Mouse (Mus musculus): ENCODE results near the gene Pou3f4. TPM values are rescaled to one million over a fixed set of nuclear protein-coding genes. Genes with fewer than 3 reads are reported as not detected.
"Not testable (repeated sequence)": the region's sequence is repeated elsewhere in the genome, so short reads cannot be mapped to it uniquely, and the experiment has no call there.

The Pou3f4 gene
- polyA plus RNA-seq (2012; rRNA removed): not detected in 2 replicates

- Histone ChIP-seq H3K4me3 (ENCODE audit: control insufficient read depth, insufficient read depth, low read length) (no peak within 1 kb of the TSS), H3K36me3 (ENCODE audit: control insufficient read depth, insufficient read depth, low read length) (no peaks in the 10 kb centered on the region), H3K27ac (ENCODE audit: control insufficient read depth, insufficient read depth, low read length) (no peak within 1 kb of the TSS), H3K4me1 (replicated peaks; ENCODE audit: control insufficient read depth, insufficient read depth, low read length) (no peaks in the 10 kb centered on the region), H3K27me3 (ENCODE audit: control insufficient read depth, insufficient read depth, low read length) (no peaks in the 10 kb centered on the region)
- WGBS: 4% methylated on average over 20 of the region's 20 CpGs
- no peak for DNase-seq
- no peak for TF ChIP-seq CTCF (IDR thresholded peaks at IDR 0.05; ENCODE audit: borderline replicate concordance, control insufficient read depth, extremely low read depth, insufficient read depth, low read length, poor library complexity)
- no peak for TF ChIP-seq POLR2A (IDR thresholded peaks at IDR 0.05; ENCODE audit: control insufficient read depth, extremely low read depth, insufficient read depth, low read length, poor library complexity)
Measured at GRCm38 (mm10) chrX:110814151-110814571, at the start of gene Pou3f4. TSS of gene Pou3f4 (plus strand) at chrX:110814280.

GRCm38 (mm10) chrX:110765939-110766338, 48.1 kb upstream of the Pou3f4 start:
- H3K36me3 ChIP-seq (ENCODE audit: control insufficient read depth, insufficient read depth, low read length): no peaks in the 10 kb centered on the region
- no peak for TF ChIP-seq CTCF (IDR thresholded peaks at IDR 0.05; ENCODE audit: borderline replicate concordance, control insufficient read depth, extremely low read depth, insufficient read depth, low read length, poor library complexity)
- TF ChIP-seq POLR2A (IDR thresholded peaks at IDR 0.05; ENCODE audit: control insufficient read depth, extremely low read depth, insufficient read depth, low read length, poor library complexity): no peak
- 86% methylated on average over 1 of the region's 1 CpGs for WGBS
- no peaks in the 10 kb centered on the region for H3K4me1 ChIP-seq (replicated peaks; ENCODE audit: control insufficient read depth, insufficient read depth, low read length)
- no peak for DNase-seq
- H3K27me3 ChIP-seq (ENCODE audit: control insufficient read depth, insufficient read depth, low read length): no peaks in the 10 kb centered on the region
- H3K4me3 ChIP-seq (ENCODE audit: control insufficient read depth, insufficient read depth, low read length): no peak overlapping the region
- no peak overlapping the region for H3K27ac ChIP-seq (ENCODE audit: control insufficient read depth, insufficient read depth, low read length)

- not testable (repeated sequence) for H3K27ac ChIP-seq (ENCODE audit: control insufficient read depth, insufficient read depth, low read length); H3K36me3 ChIP-seq (ENCODE audit: control insufficient read depth, insufficient read depth, low read length); DNase-seq; H3K4me3 ChIP-seq (ENCODE audit: control insufficient read depth, insufficient read depth, low read length); H3K4me1 ChIP-seq (replicated peaks; ENCODE audit: control insufficient read depth, insufficient read depth, low read length); H3K27me3 ChIP-seq (ENCODE audit: control insufficient read depth, insufficient read depth, low read length)
Measured at GRCm38 (mm10) chrX:110774807-110775206, 39.3 kb upstream of the Pou3f4 start.

GRCm38 (mm10) chrX:110802502-110802901, 11.6 kb upstream of the Pou3f4 start:
- DNase-seq: no peak
- Histone ChIP-seq H3K4me1 (replicated peaks; ENCODE audit: control insufficient read depth, insufficient read depth, low read length) (no peaks in the 10 kb centered on the region), H3K27me3 (ENCODE audit: control insufficient read depth, insufficient read depth, low read length) (no peaks in the 10 kb centered on the region), H3K4me3 (ENCODE audit: control insufficient read depth, insufficient read depth, low read length) (no peak overlapping the region), H3K36me3 (ENCODE audit: control insufficient read depth, insufficient read depth, low read length) (no peaks in the 10 kb centered on the region), H3K27ac (ENCODE audit: control insufficient read depth, insufficient read depth, low read length) (no peak overlapping the region)
- WGBS: 58% methylated on average over 2 of the region's 2 CpGs
- TF ChIP-seq POLR2A (IDR thresholded peaks at IDR 0.05; ENCODE audit: control insufficient read depth, extremely low read depth, insufficient read depth, low read length, poor library complexity): no peak
- no peak for TF ChIP-seq CTCF (IDR thresholded peaks at IDR 0.05; ENCODE audit: borderline replicate concordance, control insufficient read depth, extremely low read depth, insufficient read depth, low read length, poor library complexity)

GRCm38 (mm10) chrX:110810001-110810578, 4.0 kb upstream of the Pou3f4 start:
- Histone ChIP-seq H3K4me1 (replicated peaks; ENCODE audit: control insufficient read depth, insufficient read depth, low read length) (no peaks in the 10 kb centered on the region), H3K27me3 (ENCODE audit: control insufficient read depth, insufficient read depth, low read length) (no peaks in the 10 kb centered on the region), H3K36me3 (ENCODE audit: control insufficient read depth, insufficient read depth, low read length) (no peaks in the 10 kb centered on the region), H3K4me3 (ENCODE audit: control insufficient read depth, insufficient read depth, low read length) (no peak overlapping the region), H3K27ac (ENCODE audit: control insufficient read depth, insufficient read depth, low read length) (no peak overlapping the region)
- no peak for DNase-seq
- TF ChIP-seq CTCF (IDR thresholded peaks at IDR 0.05; ENCODE audit: borderline replicate concordance, control insufficient read depth, extremely low read depth, insufficient read depth, low read length, poor library complexity): no peak
- TF ChIP-seq POLR2A (IDR thresholded peaks at IDR 0.05; ENCODE audit: control insufficient read depth, extremely low read depth, insufficient read depth, low read length, poor library complexity): no peak
- 40% methylated on average over 4 of the region's 4 CpGs for WGBS

- no peak overlapping the region for H3K27ac ChIP-seq (ENCODE audit: control insufficient read depth, insufficient read depth, low read length)
- no peaks in the 10 kb centered on the region for H3K4me1 ChIP-seq (replicated peaks; ENCODE audit: control insufficient read depth, insufficient read depth, low read length)
- 61% methylated on average over 5 of the region's 5 CpGs for WGBS
- no peak for DNase-seq
- no peaks in the 10 kb centered on the region for H3K36me3 ChIP-seq (ENCODE audit: control insufficient read depth, insufficient read depth, low read length)
- TF ChIP-seq POLR2A (IDR thresholded peaks at IDR 0.05; ENCODE audit: control insufficient read depth, extremely low read depth, insufficient read depth, low read length, poor library complexity) (no peak), CTCF (IDR thresholded peaks at IDR 0.05; ENCODE audit: borderline replicate concordance, control insufficient read depth, extremely low read depth, insufficient read depth, low read length, poor library complexity) (no peak)
- H3K4me3 ChIP-seq (ENCODE audit: control insufficient read depth, insufficient read depth, low read length): no peak overlapping the region
- no peaks in the 10 kb centered on the region for H3K27me3 ChIP-seq (ENCODE audit: control insufficient read depth, insufficient read depth, low read length)
Measured at GRCm38 (mm10) chrX:110810753-110811506, 3.1 kb upstream of the Pou3f4 start.

Measured in thymus, adult 2 months (tissue).